Comparison of ENCODE assay signal across 8 mouse cellular contexts in genomic region chr12:111428961-111429911, GRCm38 (mm10). TPM values are rescaled to one million over a fixed set of nuclear protein-coding genes. Genes with fewer than 3 reads are reported as not detected.
DNase-seq lines count a peak whose midpoint lies in the region; ATAC-seq lines count a peak whose summit lies in the region.

No protein-coding gene starts in this region.

- 1% methylated on average over 40 of the region's 40 CpGs for WGBS in kidney, embryonic 15.5 days
- WGBS in stomach, embryonic 15.5 days, result 1% methylated on average over 40 of the region's 40 CpGs

- H3K27ac ChIP-seq in kidney, embryonic 15.5 days, result peak overlapping the region; percentile 89
- H3K27ac ChIP-seq in stomach, embryonic 15.5 days, result peak overlapping the region; percentile 38

- peak overlapping the region; percentile 42 for H3K4me3 ChIP-seq in kidney, embryonic 15.5 days (replicated peaks)
- H3K4me3 ChIP-seq in megakaryocyte, embryonic 14.5 days (replicated peaks), result peak overlapping the region; percentile 90
- H3K4me3 ChIP-seq in stomach, embryonic 15.5 days (replicated peaks), result peak overlapping the region; percentile 40

- H3K4me2 ChIP-seq in kidney, embryonic 15.5 days, result peak overlapping the region; percentile 83
- peak overlapping the region; percentile 89 for H3K4me2 ChIP-seq in stomach, embryonic 15.5 days

- DNase-seq in right cerebral cortex, adult 18-20 months, result peak; percentile 39
- DNase-seq in right cerebral cortex, postnatal 25 days, result no peak
- DNase-seq in heart, adult 9 months (ENCODE audit: low spot score in 2 of 2), result peak; percentile 58
- DNase-seq in thymus, postnatal 14 days, result no peak

- H3K27me3 ChIP-seq in kidney, embryonic 15.5 days, result peaks cover 42% of the 10 kb centered on the region
- peaks cover 50% of the 10 kb centered on the region for H3K27me3 ChIP-seq in megakaryocyte, embryonic 14.5 days (replicated peaks)
- peaks cover 45% of the 10 kb centered on the region for H3K27me3 ChIP-seq in stomach, embryonic 15.5 days (replicated peaks)

- no peaks in the 10 kb centered on the region for H3K36me3 ChIP-seq in kidney, embryonic 15.5 days
- peaks cover 78% of the 10 kb centered on the region for H3K36me3 ChIP-seq in megakaryocyte, embryonic 14.5 days (replicated peaks; ENCODE audit: low read length)
- no peaks in the 10 kb centered on the region for H3K36me3 ChIP-seq in stomach, embryonic 15.5 days

- peaks cover 83% of the 10 kb centered on the region for H3K4me1 ChIP-seq in kidney, embryonic 15.5 days
- H3K4me1 ChIP-seq in megakaryocyte, embryonic 14.5 days, result peaks cover 98% of the 10 kb centered on the region
- peaks cover 46% of the 10 kb centered on the region for H3K4me1 ChIP-seq in stomach, embryonic 15.5 days

- ATAC-seq in common myeloid progenitor, adult 5-6 weeks (replicated peaks; ENCODE audit: low read depth, poor library complexity, severe bottlenecking), result peak; percentile 12; the same call in 1 of the 2 replicates
- 0 out of 2 replicates have a peak, but pooled peaks have one; percentile 4 for ATAC-seq in kidney, embryonic 15.5 days (replicated peaks; ENCODE audit: low FRiP score)
- no peak; the same call in 1 of the 2 replicates for ATAC-seq in stomach, embryonic 15.5 days (ENCODE audit: insufficient read depth, low FRiP score, low read depth)

- H3K9me3 ChIP-seq in kidney, embryonic 15.5 days (replicated peaks), result no peaks in the 10 kb centered on the region
- H3K9me3 ChIP-seq in megakaryocyte, embryonic 14.5 days, result peaks cover 2% of the 10 kb centered on the region; the same call in 1 of the 2 replicates
- no peaks in the 10 kb centered on the region for H3K9me3 ChIP-seq in stomach, embryonic 15.5 days

- peak overlapping the region; percentile 44 for H3K9ac ChIP-seq in kidney, embryonic 15.5 days
- H3K9ac ChIP-seq in stomach, embryonic 15.5 days, result no peak overlapping the region; the same call in 1 of the 2 replicates

RNA-seq across cellular contexts. Expression of gene Exoc3l4, which starts 12.4 kb away (rescaled TPM):
- 0.32 TPM in 1 of 2 replicates, not detected in the other for total RNA-seq in common myeloid progenitor, adult 5-6 weeks (2017)
- 16.8 and 17.8 TPM in 2 replicates for polyA plus RNA-seq in kidney, embryonic 15.5 days (2015; fragmentation: Nextera tagmentation; extraction: Ambion mirVana)
- 38.6 and 61.4 TPM in 2 replicates for polyA plus RNA-seq in megakaryocyte, embryonic 14.5 days (2012; ENCODE audit: insufficient read depth, low replicate concordance)
- polyA plus RNA-seq in stomach, embryonic 15.5 days (2015; fragmentation: Nextera tagmentation; extraction: Ambion mirVana), result 8.5 and 8.7 TPM in 2 replicates

RNA-seq across cellular contexts. Expression of gene Tnfaip2, which starts 13.0 kb away (rescaled TPM):
- 60.2 and 79.0 TPM in 2 replicates for total RNA-seq in common myeloid progenitor, adult 5-6 weeks (2017)
- polyA plus RNA-seq in kidney, embryonic 15.5 days (2015; fragmentation: Nextera tagmentation; extraction: Ambion mirVana), result 19.5 and 22.9 TPM in 2 replicates
- 1.1 and 11.3 TPM in 2 replicates for polyA plus RNA-seq in megakaryocyte, embryonic 14.5 days (2012; ENCODE audit: insufficient read depth, low replicate concordance)
- 8.5 and 13.5 TPM in 2 replicates for polyA plus RNA-seq in stomach, embryonic 15.5 days (2015; fragmentation: Nextera tagmentation; extraction: Ambion mirVana)

RNA-seq across cellular contexts. Expression of gene Lbhd2, which starts 22.6 kb away (rescaled TPM):
- not detected in 2 replicates for total RNA-seq in common myeloid progenitor, adult 5-6 weeks (2017)
- 5.5 and 7.0 TPM in 2 replicates for polyA plus RNA-seq in kidney, embryonic 15.5 days (2015; fragmentation: Nextera tagmentation; extraction: Ambion mirVana)
- not detected in 2 replicates for polyA plus RNA-seq in megakaryocyte, embryonic 14.5 days (2012; ENCODE audit: insufficient read depth, low replicate concordance)
- 1.4 and 1.7 TPM in 2 replicates for polyA plus RNA-seq in stomach, embryonic 15.5 days (2015; fragmentation: Nextera tagmentation; extraction: Ambion mirVana)

RNA-seq across cellular contexts. Expression of gene Cdc42bpb, which starts 51.7 kb away (rescaled TPM):
- 2.0 and 2.4 TPM in 2 replicates for total RNA-seq in common myeloid progenitor, adult 5-6 weeks (2017)
- polyA plus RNA-seq in kidney, embryonic 15.5 days (2015; fragmentation: Nextera tagmentation; extraction: Ambion mirVana), result 31.9 and 40.0 TPM in 2 replicates
- 113 and 131 TPM in 2 replicates for polyA plus RNA-seq in megakaryocyte, embryonic 14.5 days (2012; ENCODE audit: insufficient read depth, low replicate concordance)
- 32.5 and 34.2 TPM in 2 replicates for polyA plus RNA-seq in stomach, embryonic 15.5 days (2015; fragmentation: Nextera tagmentation; extraction: Ambion mirVana)

RNA-seq across cellular contexts. Expression of gene Gm266, which starts 56.4 kb away (rescaled TPM):
- total RNA-seq in common myeloid progenitor, adult 5-6 weeks (2017), result not detected in 2 replicates
- polyA plus RNA-seq in kidney, embryonic 15.5 days (2015; fragmentation: Nextera tagmentation; extraction: Ambion mirVana), result 91.7 and 93.3 TPM in 2 replicates
- polyA plus RNA-seq in megakaryocyte, embryonic 14.5 days (2012; ENCODE audit: insufficient read depth, low replicate concordance), result 0.22 TPM in 1 of 2 replicates, not detected in the other
- 25.4 and 30.3 TPM in 2 replicates for polyA plus RNA-seq in stomach, embryonic 15.5 days (2015; fragmentation: Nextera tagmentation; extraction: Ambion mirVana)

Comparison
In these comparisons a context has a peak if more than half of its experiments do, and no peak if none do; other contexts are left out.
1. DNase-seq: peak in right cerebral cortex, adult 18-20 months (single experiment) and heart, adult 9 months (2 of 2); none in right cerebral cortex, postnatal 25 days (single experiment) and thymus, postnatal 14 days (single experiment).
2. H3K4me3 ChIP-seq: peak in every context shown above with its lines; median percentile 90 in megakaryocyte, embryonic 14.5 days; 42 in kidney, embryonic 15.5 days; 40 in stomach, embryonic 15.5 days.